Mouse (Mus musculus): ENCODE results near the gene Sema3b. TPM values are rescaled to one million over a fixed set of nuclear protein-coding genes. Genes with fewer than 3 reads are reported as not detected.

The Sema3b gene
- total RNA-seq, 2 experiments from 2014 or later = 18.5 to 22.0 TPM

- intact Hi-C loops (cut with DNase I) = loop anchor here (2.0 to 5.0 kb wide), 2 partner anchors 21 to 67 kb away; partner anchors contain the start of gene Hyal2
- peak in 1 of 2 experiments; percentile 53 for DNase-seq
Measured at GRCm38 (mm10) chr9:107633661-107634405, 24.8 kb upstream of the Sema3b start.

- peak; percentile 80 to 87 for DNase-seq
- intact Hi-C loops (cut with DNase I) = loop anchor here (2.0 to 5.0 kb wide), 2 partner anchors 20 to 66 kb away; partner anchors contain the start of gene Hyal2
Measured at GRCm38 (mm10) chr9:107633091-107633660, 24.1 kb upstream of the Sema3b start.

GRCm38 (mm10) chr9:107632478-107632877, 23.4 kb upstream of the Sema3b start:
- DNase-seq = peak; percentile 58 to 69
- intact Hi-C loops (cut with DNase I) = loop anchor here (2.0 to 5.0 kb wide), 2 partner anchors 20 to 65 kb away; partner anchors contain the start of gene Hyal2

- intact Hi-C loops (cut with DNase I) = loop anchor here (2.0 to 5.0 kb wide), 2 partner anchors 19 to 65 kb away; partner anchors contain the start of gene Hyal2
- no peak for DNase-seq
Measured at GRCm38 (mm10) chr9:107631861-107632260, 22.8 kb upstream of the Sema3b start.

- no peak for DNase-seq
- intact Hi-C loops (cut with DNase I) = loop anchor here (5.0 kb wide), 1 partner anchor 64 kb away; the partner anchor contains the start of gene Hyal2
Measured at GRCm38 (mm10) chr9:107631311-107631826, 22.3 kb upstream of the Sema3b start.

- intact Hi-C loops (cut with DNase I) = loop anchor here (5.0 kb wide), 1 partner anchor 63 kb away; the partner anchor contains the start of gene Hyal2
- DNase-seq = no peak
Measured at GRCm38 (mm10) chr9:107630576-107630975, 21.5 kb upstream of the Sema3b start.

GRCm38 (mm10) chr9:107629901-107630425, 20.9 kb upstream of the Sema3b start:
- intact Hi-C loops (cut with DNase I) = loop anchor here (5.0 kb wide), 1 partner anchor 63 kb away; the partner anchor contains the start of gene Hyal2
- DNase-seq = no peak

- no peak for DNase-seq
- intact Hi-C loops (cut with DNase I) = no loop called here
Measured at GRCm38 (mm10) chr9:107629411-107629730, 20.3 kb upstream of the Sema3b start.

GRCm38 (mm10) chr9:107628721-107629410, 19.8 kb upstream of the Sema3b start:
- peak; percentile 61 to 72 for DNase-seq
- intact Hi-C loops (cut with DNase I) = no loop called here

GRCm38 (mm10) chr9:107627387-107628255, 18.6 kb upstream of the Sema3b start:
- intact Hi-C loops (cut with DNase I) = no loop called here
- DNase-seq = no peak

- intact Hi-C loops (cut with DNase I) = loop anchor here (1.0 kb wide), 1 partner anchor 17 kb away; no protein-coding TSS in a partner anchor
- peak; percentile 84 to 85 for DNase-seq
Measured at GRCm38 (mm10) chr9:107626844-107627277, 17.8 kb upstream of the Sema3b start.

GRCm38 (mm10) chr9:107626158-107626843, 17.3 kb upstream of the Sema3b start:
- intact Hi-C loops (cut with DNase I) = loop anchor here (1.0 kb wide), 1 partner anchor 18 kb away; no protein-coding TSS in a partner anchor
- DNase-seq = no peak

- intact Hi-C loops (cut with DNase I) = loop anchor here (1.0 kb wide), 1 partner anchor 19 kb away; no protein-coding TSS in a partner anchor
- peak in 1 of 2 experiments; percentile 14 for DNase-seq
Measured at GRCm38 (mm10) chr9:107625351-107626128, 16.5 kb upstream of the Sema3b start.

GRCm38 (mm10) chr9:107624951-107625350, 15.9 kb upstream of the Sema3b start:
- DNase-seq = no peak
- intact Hi-C loops (cut with DNase I) = no loop called here

- intact Hi-C loops (cut with DNase I) = no loop called here
- DNase-seq = peak in 1 of 2 experiments; percentile 49
Measured at GRCm38 (mm10) chr9:107624539-107624938, 15.5 kb upstream of the Sema3b start.

- intact Hi-C loops (cut with DNase I) = no loop called here
- DNase-seq = no peak
Measured at GRCm38 (mm10) chr9:107620954-107621353, 11.9 kb upstream of the Sema3b start.

- intact Hi-C loops (cut with DNase I) = no loop called here
- DNase-seq = no peak
Measured at GRCm38 (mm10) chr9:107619546-107619879, 10.5 kb upstream of the Sema3b start.

Data from heart, postnatal 36 days (tissue).